Mouse (Mus musculus) MEL (cell line): ENCODE measurements at regions not wholly inside any gene's neighbourhood (a gene's known extent, or its start where the extent isn't known, plus 50 kb on each side); places are given as distances from the start of the nearest gene placed in this dataset.

ENCODE experiments used
- CTCF ChIP-seq, 3 experiments: IDR thresholded peaks in 2 of 3; conservative IDR thresholded peaks in 1 of 3; 2 replicates each; pipeline ENCODE4 v1.5.1; 2011 to 2012; ENCODE audit warnings: low read length in 3 of 3, low read depth in 2 of 3, mild to moderate bottlenecking in 2 of 3, improper control_type of control experiment in 1 of 3, inconsistent platforms in 1 of 3, mixed read lengths in 1 of 3, moderate library complexity in 1 of 3; ENCODE audit not compliant: control insufficient read depth in 1 of 3, insufficient read depth in 1 of 3, poor library complexity in 1 of 3, severe bottlenecking in 1 of 3
- EP300 ChIP-seq, 2 experiments: IDR thresholded peaks; 2 replicates each; pipeline ENCODE4 v1.6.1; 2011; ENCODE audit warnings: improper control_type of control experiment in 2 of 2, low read length in 2 of 2, low read depth in 1 of 2, mild to moderate bottlenecking in 1 of 2
- POLR2A ChIP-seq, 2 experiments: IDR thresholded peaks; 2 replicates each; pipeline ENCODE4 v1.6.1; 2011 to 2012; ENCODE audit warnings: low read length in 2 of 2, mild to moderate bottlenecking in 2 of 2, control low read depth in 1 of 2, improper control_type of control experiment in 1 of 2, low read depth in 1 of 2, moderate library complexity in 1 of 2; ENCODE audit not compliant: control insufficient read depth in 1 of 2, insufficient read depth in 1 of 2, poor library complexity in 1 of 2
- POLR2AphosphoS2 ChIP-seq: IDR thresholded peaks from 2 replicates; pipeline ENCODE4 v1.6.1; 2011; ENCODE audit warnings: low read length, improper control_type of control experiment
- USF2 ChIP-seq, 2 experiments: IDR thresholded peaks; 2 replicates each; pipeline ENCODE4 v1.6.1; 2011 to 2012; ENCODE audit warnings: improper control_type of control experiment in 2 of 2, low read length in 2 of 2, borderline replicate concordance in 1 of 2, inconsistent platforms in 1 of 2, low read depth in 1 of 2, mild to moderate bottlenecking in 1 of 2; ENCODE audit not compliant: insufficient read depth in 1 of 2

DNA sequence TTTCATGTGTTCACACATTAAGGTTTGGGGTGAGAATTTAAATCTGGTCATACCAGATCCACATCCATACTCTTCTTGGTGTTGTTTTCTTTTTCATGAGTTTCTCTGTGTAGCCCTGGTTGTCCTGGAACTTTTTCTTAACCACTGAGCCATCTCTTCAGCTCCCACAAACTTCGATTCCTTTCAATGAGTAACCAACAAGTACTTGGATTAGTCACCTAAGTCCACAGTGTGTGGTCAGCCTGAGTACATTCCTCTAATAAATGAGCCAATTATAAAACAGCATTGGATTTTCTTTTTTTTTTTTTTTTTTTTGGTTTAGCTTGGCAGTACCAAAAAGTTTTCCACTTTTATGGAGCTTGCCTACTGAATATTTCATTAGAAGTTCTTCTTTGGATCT, 245.3 kb upstream of the Slc24a2 start:
- TF ChIP-seq USF2 (IDR thresholded peaks at IDR 0.05; ENCODE audit: borderline replicate concordance in 1 of 2, insufficient read depth in 1 of 2, low read depth in 1 of 2, low read length in 2 of 2): no peak
- TF ChIP-seq POLR2A (IDR thresholded peaks at IDR 0.05; ENCODE audit: control insufficient read depth in 1 of 2, insufficient read depth in 1 of 2, low read depth in 1 of 2, low read length in 2 of 2, poor library complexity in 1 of 2): no peak
- TF ChIP-seq CTCF (IDR thresholded peaks at IDR 0.05 in 2 of 3, conservative IDR thresholded peaks at IDR 0.05 in 1 of 3; ENCODE audit: control insufficient read depth in 1 of 3, insufficient read depth in 1 of 3, low read depth in 2 of 3, low read length in 3 of 3, poor library complexity in 1 of 3, severe bottlenecking in 1 of 3): no peak
- no peak for TF ChIP-seq POLR2AphosphoS2
- no peak for TF ChIP-seq EP300 (IDR thresholded peaks at IDR 0.05; ENCODE audit: low read depth in 1 of 2, low read length in 2 of 2)
